Mouse (Mus musculus): ENCODE measurements at regions not wholly inside any gene's neighbourhood (a gene's known extent, or its start where the extent isn't known, plus 50 kb on each side); places are given as distances from the start of the nearest gene placed in this dataset.

- TF ChIP-seq CTCF (conservative IDR thresholded peaks at IDR 0.05; ENCODE audit: insufficient read depth, insufficient read length, low read depth, low read length) = no peak
- no peak for TF ChIP-seq POLR2A (IDR thresholded peaks at IDR 0.05; ENCODE audit: low read depth, low read length)
- no peak overlapping the region for H3K4me3 ChIP-seq (ENCODE audit: insufficient read depth, low read depth, low read length)
- no peaks in the 10 kb centered on the region for H3K4me1 ChIP-seq (ENCODE audit: control insufficient read depth, insufficient read depth, low read length)
- no peaks in the 10 kb centered on the region for H3K36me3 ChIP-seq (ENCODE audit: control insufficient read depth, insufficient read depth, low read length)
- WGBS = 67% methylated on average over 3 of the region's 3 CpGs
- DNase-seq = no peak
- H3K27ac ChIP-seq (ENCODE audit: insufficient read depth, low read depth, low read length) = no peak overlapping the region
- H3K27me3 ChIP-seq (replicated peaks; ENCODE audit: control insufficient read depth, insufficient read depth, low read length) = no peaks in the 10 kb centered on the region; the same call in 1 of the 2 replicates
Measured at GRCm38 (mm10) chr13:89395851-89396250, 143.7 kb upstream of the Hapln1 start.

GRCm38 (mm10) chr13:89401084-89401671 is 138.4 kb upstream of the Hapln1 start:
- Histone ChIP-seq H3K27ac (ENCODE audit: insufficient read depth, low read depth, low read length) (no peak overlapping the region), H3K4me3 (ENCODE audit: insufficient read depth, low read depth, low read length) (no peak overlapping the region), H3K4me1 (ENCODE audit: control insufficient read depth, insufficient read depth, low read length) (no peaks in the 10 kb centered on the region), H3K27me3 (replicated peaks; ENCODE audit: control insufficient read depth, insufficient read depth, low read length) (no peaks in the 10 kb centered on the region), H3K36me3 (ENCODE audit: control insufficient read depth, insufficient read depth, low read length) (no peaks in the 10 kb centered on the region)
- no peak for DNase-seq
- 80% methylated on average over 5 of the region's 5 CpGs for WGBS
- TF ChIP-seq CTCF (conservative IDR thresholded peaks at IDR 0.05; ENCODE audit: insufficient read depth, insufficient read length, low read depth, low read length) (no peak), POLR2A (IDR thresholded peaks at IDR 0.05; ENCODE audit: low read depth, low read length) (no peak)

DNA sequence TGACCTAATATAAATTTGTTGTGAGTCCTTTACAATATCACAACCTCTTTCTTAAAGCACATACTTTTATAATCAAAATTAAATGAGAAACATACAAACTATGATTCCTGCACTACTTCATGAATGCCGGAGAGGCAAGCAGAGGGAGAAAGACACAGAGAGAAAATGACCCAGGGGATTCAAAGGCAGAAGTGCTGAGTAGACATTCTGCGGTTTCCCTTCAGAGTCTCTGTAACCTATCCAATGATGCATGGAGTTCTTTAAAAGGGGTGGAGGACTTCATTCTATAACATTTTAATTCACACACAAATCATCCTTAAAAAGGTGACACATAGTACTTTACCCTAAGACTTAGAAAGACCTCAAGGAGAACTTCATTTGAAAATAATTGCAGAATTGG is 129.1 kb upstream of the Hapln1 start:
- Histone ChIP-seq H3K4me1 (ENCODE audit: control insufficient read depth, insufficient read depth, low read length) (no peaks in the 10 kb centered on the region), H3K4me3 (ENCODE audit: insufficient read depth, low read depth, low read length) (no peak overlapping the region), H3K27ac (ENCODE audit: insufficient read depth, low read depth, low read length) (no peak overlapping the region), H3K36me3 (ENCODE audit: control insufficient read depth, insufficient read depth, low read length) (no peaks in the 10 kb centered on the region), H3K27me3 (replicated peaks; ENCODE audit: control insufficient read depth, insufficient read depth, low read length) (no peaks in the 10 kb centered on the region)
- DNase-seq = no peak
- WGBS = 84% methylated on average over 2 of the region's 2 CpGs
- no peak for TF ChIP-seq POLR2A (IDR thresholded peaks at IDR 0.05; ENCODE audit: low read depth, low read length)
- TF ChIP-seq CTCF (conservative IDR thresholded peaks at IDR 0.05; ENCODE audit: insufficient read depth, insufficient read length, low read depth, low read length) = no peak

DNA sequence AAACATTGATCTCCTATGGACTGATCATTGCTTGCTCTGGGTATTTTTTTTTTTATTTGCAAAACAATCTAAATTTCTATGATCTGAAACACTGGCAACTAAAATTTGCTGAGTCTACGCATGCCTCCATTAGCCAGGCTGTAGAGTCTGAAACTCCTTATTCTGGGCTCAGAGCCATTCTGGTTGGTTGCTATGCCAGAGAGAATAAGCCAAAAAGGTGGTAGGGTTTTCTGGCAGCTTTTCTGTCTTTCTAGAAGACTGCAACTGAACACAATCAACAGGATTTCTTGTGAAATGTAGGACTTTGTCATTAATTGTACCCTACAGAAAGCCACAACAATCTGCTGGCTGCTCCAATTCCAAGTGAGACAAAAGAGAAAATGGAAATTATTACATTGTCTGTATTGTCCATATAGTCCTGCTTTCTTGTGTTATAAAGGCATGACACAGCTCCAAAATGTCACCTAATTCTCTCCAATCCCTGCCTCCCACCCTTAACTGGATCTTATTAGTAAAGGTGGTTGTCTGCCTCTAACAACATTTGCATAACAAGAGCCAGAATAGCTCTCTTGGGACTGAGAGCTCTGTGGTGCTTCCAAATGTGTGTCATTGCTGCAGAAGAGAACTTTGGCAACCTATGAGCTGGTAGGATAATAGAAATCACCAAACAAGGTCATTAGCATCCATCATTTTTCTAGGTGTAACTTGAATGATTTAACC is 126.7 kb upstream of the Hapln1 start:
- no peak for DNase-seq
- Histone ChIP-seq H3K36me3 (ENCODE audit: control insufficient read depth, insufficient read depth, low read length) (no peaks in the 10 kb centered on the region), H3K27ac (ENCODE audit: insufficient read depth, low read depth, low read length) (no peak overlapping the region), H3K4me3 (ENCODE audit: insufficient read depth, low read depth, low read length) (no peak overlapping the region), H3K4me1 (ENCODE audit: control insufficient read depth, insufficient read depth, low read length) (no peaks in the 10 kb centered on the region), H3K27me3 (replicated peaks; ENCODE audit: control insufficient read depth, insufficient read depth, low read length) (no peaks in the 10 kb centered on the region)
- WGBS = 94% methylated on average over 1 of the region's 1 CpGs
- TF ChIP-seq CTCF (conservative IDR thresholded peaks at IDR 0.05; ENCODE audit: insufficient read depth, insufficient read length, low read depth, low read length) = no peak
- TF ChIP-seq POLR2A (IDR thresholded peaks at IDR 0.05; ENCODE audit: low read depth, low read length) = no peak

- TF ChIP-seq CTCF (conservative IDR thresholded peaks at IDR 0.05; ENCODE audit: insufficient read depth, insufficient read length, low read depth, low read length) (no peak), POLR2A (IDR thresholded peaks at IDR 0.05; ENCODE audit: low read depth, low read length) (no peak)
Measured at GRCm38 (mm10) chr13:89418804-89419203, 120.8 kb upstream of the Hapln1 start.

GRCm38 (mm10) chr13:89421833-89422232 is 117.8 kb upstream of the Hapln1 start:
- Histone ChIP-seq H3K27me3 (replicated peaks; ENCODE audit: control insufficient read depth, insufficient read depth, low read length) (no peaks in the 10 kb centered on the region), H3K4me1 (ENCODE audit: control insufficient read depth, insufficient read depth, low read length) (no peaks in the 10 kb centered on the region), H3K36me3 (ENCODE audit: control insufficient read depth, insufficient read depth, low read length) (no peaks in the 10 kb centered on the region), H3K4me3 (ENCODE audit: insufficient read depth, low read depth, low read length) (no peak overlapping the region), H3K27ac (ENCODE audit: insufficient read depth, low read depth, low read length) (no peak overlapping the region)
- DNase-seq = no peak
- TF ChIP-seq CTCF (conservative IDR thresholded peaks at IDR 0.05; ENCODE audit: insufficient read depth, insufficient read length, low read depth, low read length) (no peak), POLR2A (IDR thresholded peaks at IDR 0.05; ENCODE audit: low read depth, low read length) (no peak)

More at GRCm38 (mm10) chr13:89418804-89419203, 120.8 kb upstream of the Hapln1 start:
- no peak for DNase-seq
- WGBS = 81% methylated on average over 3 of the region's 3 CpGs
- Histone ChIP-seq H3K4me3 (ENCODE audit: insufficient read depth, low read depth, low read length) (no peak overlapping the region), H3K27me3 (replicated peaks; ENCODE audit: control insufficient read depth, insufficient read depth, low read length) (no peaks in the 10 kb centered on the region), H3K27ac (ENCODE audit: insufficient read depth, low read depth, low read length) (no peak overlapping the region), H3K36me3 (ENCODE audit: control insufficient read depth, insufficient read depth, low read length) (no peaks in the 10 kb centered on the region), H3K4me1 (ENCODE audit: control insufficient read depth, insufficient read depth, low read length) (no peaks in the 10 kb centered on the region)

- Histone ChIP-seq H3K27ac (ENCODE audit: insufficient read depth, low read depth, low read length) (no peak overlapping the region), H3K4me1 (ENCODE audit: control insufficient read depth, insufficient read depth, low read length) (no peaks in the 10 kb centered on the region)
- no peak for TF ChIP-seq CTCF (conservative IDR thresholded peaks at IDR 0.05; ENCODE audit: insufficient read depth, insufficient read length, low read depth, low read length)
- TF ChIP-seq POLR2A (IDR thresholded peaks at IDR 0.05; ENCODE audit: low read depth, low read length) = no peak
Measured at GRCm38 (mm10) chr13:89423491-89423890, 116.1 kb upstream of the Hapln1 start.

More at GRCm38 (mm10) chr13:89423491-89423890, 116.1 kb upstream of the Hapln1 start:
- no peaks in the 10 kb centered on the region for H3K27me3 ChIP-seq (replicated peaks; ENCODE audit: control insufficient read depth, insufficient read depth, low read length)
- H3K4me3 ChIP-seq (ENCODE audit: insufficient read depth, low read depth, low read length) = no peak overlapping the region
- no peaks in the 10 kb centered on the region for H3K36me3 ChIP-seq (ENCODE audit: control insufficient read depth, insufficient read depth, low read length)
- no peak for DNase-seq
